23 mouse cellular contexts compared by ENCODE assay signal in the genomic region with DNA sequence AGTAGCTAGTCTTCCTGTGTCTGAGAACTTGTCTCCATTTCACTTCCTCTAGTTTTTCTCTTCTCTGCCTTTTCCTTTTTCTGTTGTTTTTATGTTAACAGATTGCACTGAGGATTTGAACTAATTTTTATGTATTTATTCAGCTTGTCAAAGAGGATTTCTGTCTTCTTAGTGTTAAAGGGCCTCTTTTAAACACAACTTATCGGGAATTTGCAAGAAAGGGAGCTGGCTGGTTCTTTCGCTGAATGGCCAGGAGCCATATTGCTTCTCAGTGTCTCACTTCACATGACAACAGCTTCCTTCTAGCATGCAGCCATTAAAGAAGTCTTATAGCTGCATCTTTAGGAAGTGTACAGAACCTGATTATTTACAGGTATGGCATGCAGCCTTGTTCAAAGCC. TPM values are rescaled to one million over a fixed set of nuclear protein-coding genes. Genes with fewer than 3 reads are reported as not detected.
A peak's percentile ranks its signal among the peaks of the same experiment; 100 is the strongest.
DNase-seq lines count a peak whose midpoint lies in the region; ATAC-seq and TF ChIP-seq lines count a peak whose summit lies in the region.
"Had no signal": no experiment of that assay in that cellular context is flagged by ENCODE, and none has a peak within 500 bp of the region (broad histone marks: within the 10 kb centered on the region; RNA-seq: fewer than 3 reads in every experiment).

No protein-coding gene starts in this region.

- 0 out of 2 replicates have a peak, but pooled peaks cover 2% of the 10 kb centered on the region for H3K4me1 ChIP-seq in forebrain, embryonic 16.5 days (replicated peaks; ENCODE audit: control insufficient read depth, insufficient read depth, low read length)
- H3K4me1 ChIP-seq in forebrain, embryonic 11.5 days (replicated peaks; ENCODE audit: control insufficient read depth, insufficient read depth, low read length): no peaks in the 10 kb centered on the region
- H3K4me1 ChIP-seq in midbrain, embryonic 11.5 days (ENCODE audit: control insufficient read depth, insufficient read depth, low read length): no peaks in the 10 kb centered on the region; the same call in 1 of the 2 replicates
- no peaks in the 10 kb centered on the region for H3K4me1 ChIP-seq in midbrain, embryonic 15.5 days
- H3K4me1 ChIP-seq: embryonic facial prominence, embryonic 13.5 days; embryonic facial prominence, embryonic 15.5 days; forebrain, embryonic 10.5 days had no signal

- H3K27me3 ChIP-seq in forebrain, embryonic 16.5 days (replicated peaks; ENCODE audit: control insufficient read depth, insufficient read depth, low read length): no peaks in the 10 kb centered on the region
- H3K27me3 ChIP-seq in forebrain, embryonic 11.5 days (ENCODE audit: control insufficient read depth, insufficient read depth, low read length): no peaks in the 10 kb centered on the region
- H3K27me3 ChIP-seq in midbrain, embryonic 11.5 days (ENCODE audit: control insufficient read depth, insufficient read depth, low read length): no peaks in the 10 kb centered on the region
- H3K27me3 ChIP-seq in midbrain, embryonic 15.5 days (replicated peaks): no peaks in the 10 kb centered on the region
- H3K27me3 ChIP-seq: embryonic facial prominence, embryonic 13.5 days; embryonic facial prominence, embryonic 15.5 days had no signal

- no peaks in the 10 kb centered on the region for H3K36me3 ChIP-seq in forebrain, embryonic 16.5 days (ENCODE audit: control insufficient read depth, insufficient read depth)
- H3K36me3 ChIP-seq in forebrain, embryonic 11.5 days (ENCODE audit: control insufficient read depth, insufficient read depth, low read length): no peaks in the 10 kb centered on the region
- no peaks in the 10 kb centered on the region for H3K36me3 ChIP-seq in midbrain, embryonic 11.5 days (ENCODE audit: control insufficient read depth, insufficient read depth, low read length)
- H3K36me3 ChIP-seq in midbrain, embryonic 15.5 days (replicated peaks): no peaks in the 10 kb centered on the region
- H3K36me3 ChIP-seq: embryonic facial prominence, embryonic 13.5 days; embryonic facial prominence, embryonic 15.5 days; forebrain, embryonic 10.5 days had no signal

- H3K9ac ChIP-seq in forebrain, embryonic 16.5 days (replicated peaks; ENCODE audit: low read depth, low read length): no peak overlapping the region
- H3K9ac ChIP-seq in forebrain, embryonic 11.5 days (ENCODE audit: low read length): no peak overlapping the region
- no peak overlapping the region for H3K9ac ChIP-seq in midbrain, embryonic 11.5 days (ENCODE audit: low read length)
- no peak overlapping the region for H3K9ac ChIP-seq in midbrain, embryonic 15.5 days
- H3K9ac ChIP-seq: embryonic facial prominence, embryonic 13.5 days; embryonic facial prominence, embryonic 15.5 days had no signal

- H3K27ac ChIP-seq in forebrain, embryonic 16.5 days (ENCODE audit: low read length): no peak overlapping the region
- no peak overlapping the region for H3K27ac ChIP-seq in forebrain, embryonic 11.5 days (ENCODE audit: low read depth, low read length)
- 0 out of 2 replicates have a peak overlapping the region, but pooled peaks have one; percentile 39 for H3K27ac ChIP-seq in layer of hippocampus, adult 2 months
- no peak overlapping the region for H3K27ac ChIP-seq in midbrain, embryonic 11.5 days (ENCODE audit: low read depth, low read length)
- H3K27ac ChIP-seq in midbrain, embryonic 15.5 days: no peak overlapping the region
- H3K27ac ChIP-seq: embryonic facial prominence, embryonic 13.5 days; embryonic facial prominence, embryonic 15.5 days; forebrain, embryonic 10.5 days had no signal

- H3K4me2 ChIP-seq in forebrain, embryonic 16.5 days (ENCODE audit: low read length): no peak overlapping the region
- H3K4me2 ChIP-seq in forebrain, embryonic 11.5 days (ENCODE audit: low read depth, low read length, severe bottlenecking): no peak overlapping the region
- H3K4me2 ChIP-seq in midbrain, embryonic 11.5 days: no peak overlapping the region
- no peak overlapping the region for H3K4me2 ChIP-seq in midbrain, embryonic 15.5 days
- H3K4me2 ChIP-seq: embryonic facial prominence, embryonic 13.5 days; embryonic facial prominence, embryonic 15.5 days had no signal

- WGBS in forebrain, embryonic 16.5 days: 44% methylated on average over 2 of the region's 2 CpGs
- WGBS in forebrain, embryonic 11.5 days: 93% methylated on average over 2 of the region's 2 CpGs
- WGBS in midbrain, embryonic 11.5 days: 65% methylated on average over 2 of the region's 2 CpGs
- WGBS in midbrain, embryonic 15.5 days: 58% methylated on average over 2 of the region's 2 CpGs

- no peak for TF ChIP-seq POLR2A in brain, embryonic 14.5 days (IDR thresholded peaks at IDR 0.05; ENCODE audit: borderline replicate concordance, extremely low read depth, insufficient read depth, insufficient read length, poor library complexity, severe bottlenecking)

- no peak overlapping the region for H3K4me3 ChIP-seq in forebrain, embryonic 16.5 days (replicated peaks; ENCODE audit: low read length)
- no peak overlapping the region for H3K4me3 ChIP-seq in forebrain, embryonic 11.5 days (ENCODE audit: low read depth, low read length)
- H3K4me3 ChIP-seq in layer of hippocampus, adult 2 months: no peak overlapping the region
- no peak overlapping the region for H3K4me3 ChIP-seq in midbrain, embryonic 11.5 days (ENCODE audit: low read depth, low read length)
- H3K4me3 ChIP-seq in midbrain, embryonic 15.5 days: no peak overlapping the region
- H3K4me3 ChIP-seq: embryonic facial prominence, embryonic 13.5 days; embryonic facial prominence, embryonic 15.5 days; erythroblast, embryonic 14.5 days; forebrain, embryonic 10.5 days had no signal

- peak; percentile 43; the same call in 1 of the 2 replicates for ATAC-seq in forebrain, embryonic 16.5 days
- ATAC-seq in forebrain, embryonic 11.5 days (replicated peaks; ENCODE audit: low FRiP score): no peak
- no peak for ATAC-seq in midbrain, embryonic 11.5 days (ENCODE audit: low FRiP score)
- no peak for ATAC-seq in midbrain, embryonic 15.5 days (replicated peaks)

- DNase-seq in forebrain, embryonic 11.5 days (ENCODE audit: low spot score): no peak
- peak in 1 of 2 experiments; percentile 5 for DNase-seq in layer of hippocampus, adult 2 months (ENCODE audit: low spot score in 2 of 2)
- no peak for DNase-seq in layer of hippocampus, postnatal 25 days (ENCODE audit: extremely low spot score in 1 of 2, low spot score in 1 of 2)
- DNase-seq in midbrain, embryonic 11.5 days (ENCODE audit: low spot score, missing footprints): peak; percentile 56
- peak; percentile 15 for DNase-seq in brain, embryonic 14.5 days (ENCODE audit: low read depth)
- DNase-seq in adrenal gland, postnatal 4 days (ENCODE audit: low spot score in 2 of 2): no peak
- DNase-seq: adrenal gland, adult 2 months; adrenal gland, postnatal 10 days; adrenal gland, postnatal 25 days; cerebellum, adult 11 months; cerebellum, adult 18-20 months; cerebellum, adult 8-10 months; cerebellum, adult 9-11 months; cerebellum, postnatal 14 days; cerebellum, postnatal 36 days; embryo, embryonic 11 days had no signal

- no peak for TF ChIP-seq CTCF in layer of hippocampus, adult 2 months (conservative IDR thresholded peaks at IDR 0.05)
- TF ChIP-seq CTCF in brain, embryonic 14.5 days (IDR thresholded peaks at IDR 0.05; ENCODE audit: borderline replicate concordance, extremely low read depth, insufficient read depth, insufficient read length): no peak

- H3K9me3 ChIP-seq in forebrain, embryonic 16.5 days (ENCODE audit: control insufficient read depth, low read length): no peaks in the 10 kb centered on the region
- no peaks in the 10 kb centered on the region for H3K9me3 ChIP-seq in forebrain, embryonic 11.5 days (ENCODE audit: control insufficient read depth, low read length)
- no peaks in the 10 kb centered on the region for H3K9me3 ChIP-seq in midbrain, embryonic 11.5 days (ENCODE audit: control insufficient read depth, low read length)
- no peaks in the 10 kb centered on the region for H3K9me3 ChIP-seq in midbrain, embryonic 15.5 days
- H3K9me3 ChIP-seq: embryonic facial prominence, embryonic 13.5 days; embryonic facial prominence, embryonic 15.5 days; forebrain, embryonic 10.5 days had no signal

RNA-seq across cellular contexts. Expression of gene Atp10a, which starts 16.3 kb away (rescaled TPM):
- polyA plus RNA-seq in forebrain, embryonic 16.5 days (2015; fragmentation: Nextera tagmentation; extraction: Ambion mirVana): 1.3 and 1.4 TPM in 2 replicates
- polyA plus RNA-seq in forebrain, embryonic 11.5 days (2014; fragmentation: Nextera tagmentation; extraction: Ambion mirVana): 2.7 and 4.0 TPM in 2 replicates
- 1 to 10 TPM; 7.5 to 8.4 TPM for total RNA-seq in layer of hippocampus, adult 2 months (2021)
- total RNA-seq in layer of hippocampus, postnatal 25 days (2021): 1 to 10 TPM; 5.0 to 7.5 TPM
- polyA plus RNA-seq in midbrain, embryonic 11.5 days (2014; fragmentation: Nextera tagmentation; extraction: Ambion mirVana): 1.3 and 1.7 TPM in 2 replicates
- 1.2 and 1.3 TPM in 2 replicates for polyA plus RNA-seq in midbrain, embryonic 15.5 days (2015; fragmentation: Nextera tagmentation; extraction: Ambion mirVana)
- polyA plus RNA-seq in brain, embryonic 14.5 days (2012; rRNA removed): 2.6 and 2.8 TPM in 2 replicates
- 10 to 100 TPM; 37.8 to 42.1 TPM for total RNA-seq in adrenal gland, postnatal 4 days (2021)
- total RNA-seq: MEL had no signal
- polyA plus RNA-seq: erythroblast, embryonic 14.5 days had no signal

Comparison
In these comparisons a context has a peak if more than half of its experiments do, and no peak if none do; other contexts are left out.
1. DNase-seq: peak in midbrain, embryonic 11.5 days (single experiment) and brain, embryonic 14.5 days (single experiment); none in forebrain, embryonic 11.5 days (single experiment), layer of hippocampus, postnatal 25 days (0 of 2) and adrenal gland, postnatal 4 days (0 of 2).